Mouse (Mus musculus): ENCODE measurements around the gene Gm20425.
"Not testable (repeated sequence)": the region's sequence is repeated elsewhere in the genome, so short reads cannot be mapped to it uniquely, and the experiment has no call there.

Gm20425 gene

GRCm38 (mm10) chr9:103224721-103225120 lies 5.4 kb downstream of the Gm20425 start:
- DNase-seq (ENCODE audit: low spot score in 2 of 2) = no peak

- DNase-seq (ENCODE audit: low spot score in 2 of 2) = no peak
These were observed 15.8 kb downstream of the Gm20425 start for GRCm38 (mm10) chr9:103214281-103214680.

GRCm38 (mm10) chr9:103213631-103214030 lies 16.5 kb downstream of the Gm20425 start:
- no peak for DNase-seq (ENCODE audit: low spot score in 2 of 2)

- DNase-seq (ENCODE audit: low spot score in 2 of 2) = peak in 1 of 2 experiments; percentile 29
These were observed 17.3 kb downstream of the Gm20425 start for GRCm38 (mm10) chr9:103212654-103213420.

- DNase-seq (ENCODE audit: low spot score in 2 of 2) = no peak
These were observed 21.2 kb downstream of the Gm20425 start for GRCm38 (mm10) chr9:103208802-103209423.

- DNase-seq (ENCODE audit: low spot score in 2 of 2) = peak; percentile 48 to 51
These were observed 22.3 kb downstream of the Gm20425 start for GRCm38 (mm10) chr9:103207846-103208245.

GRCm38 (mm10) chr9:103205786-103206185 lies 24.3 kb downstream of the Gm20425 start:
- DNase-seq (ENCODE audit: low spot score in 2 of 2) = no peak

GRCm38 (mm10) chr9:103201561-103202260 lies 28.4 kb downstream of the Gm20425 start, which contains the start of gene Srprb:
TSS of gene Srprb (minus strand) at chr9:103202137.
- peak; percentile 91 to 95 for DNase-seq (ENCODE audit: low spot score in 2 of 2)

- DNase-seq (ENCODE audit: low spot score in 2 of 2) = no peak
These were observed 41.7 kb downstream of the Gm20425 start for GRCm38 (mm10) chr9:103188416-103188815.

GRCm38 (mm10) chr9:103186747-103187146 lies 43.4 kb downstream of the Gm20425 start:
- DNase-seq (ENCODE audit: low spot score in 2 of 2) = peak in 1 of 2 experiments; percentile 22

GRCm38 (mm10) chr9:103185946-103186345 lies 44.2 kb downstream of the Gm20425 start:
- peak in 1 of 2 experiments; percentile 22 for DNase-seq (ENCODE audit: low spot score in 2 of 2)

- no peak for DNase-seq (ENCODE audit: low spot score in 2 of 2)
These were observed 45.3 kb downstream of the Gm20425 start for GRCm38 (mm10) chr9:103184855-103185254.

- DNase-seq (ENCODE audit: low spot score in 2 of 2) = no peak
These were observed 48.2 kb downstream of the Gm20425 start for GRCm38 (mm10) chr9:103181886-103182285.

GRCm38 (mm10) chr9:103180807-103181565 lies 49.1 kb downstream of the Gm20425 start:
- peak; percentile 30 to 47 for DNase-seq (ENCODE audit: low spot score in 2 of 2)

- peak in 1 of 2 experiments; percentile 22 for DNase-seq (ENCODE audit: low spot score in 2 of 2)
These were observed 49.8 kb downstream of the Gm20425 start for GRCm38 (mm10) chr9:103180303-103180702.

- no peak for DNase-seq (ENCODE audit: low spot score in 2 of 2)
These were observed 54.4 kb downstream of the Gm20425 start for GRCm38 (mm10) chr9:103175692-103176091.

- no peak for DNase-seq (ENCODE audit: low spot score in 2 of 2)
These were observed 55.2 kb downstream of the Gm20425 start for GRCm38 (mm10) chr9:103174771-103175519.

GRCm38 (mm10) chr9:103168771-103169170 lies 61.3 kb downstream of the Gm20425 start:
- DNase-seq (ENCODE audit: low spot score in 2 of 2) = peak; percentile 45 to 56

GRCm38 (mm10) chr9:103168046-103168445 lies 62.1 kb downstream of the Gm20425 start:
- no peak for DNase-seq (ENCODE audit: low spot score in 2 of 2)

GRCm38 (mm10) chr9:103163806-103164205 lies 66.3 kb downstream of the Gm20425 start:
- DNase-seq (ENCODE audit: low spot score in 2 of 2) = no peak

- DNase-seq (ENCODE audit: low spot score in 2 of 2) = not testable (repeated sequence)
These were observed 74.9 kb downstream of the Gm20425 start for GRCm38 (mm10) chr9:103155158-103155557.
